Mouse (Mus musculus): ENCODE data around the gene Fam131a. TPM values are rescaled to one million over a fixed set of nuclear protein-coding genes. Genes with fewer than 3 reads are reported as not detected.

The Fam131a gene
- total and polyA plus RNA-seq, 3 experiments: 0.67 to 1.3 (median 0.77) TPM

DNA sequence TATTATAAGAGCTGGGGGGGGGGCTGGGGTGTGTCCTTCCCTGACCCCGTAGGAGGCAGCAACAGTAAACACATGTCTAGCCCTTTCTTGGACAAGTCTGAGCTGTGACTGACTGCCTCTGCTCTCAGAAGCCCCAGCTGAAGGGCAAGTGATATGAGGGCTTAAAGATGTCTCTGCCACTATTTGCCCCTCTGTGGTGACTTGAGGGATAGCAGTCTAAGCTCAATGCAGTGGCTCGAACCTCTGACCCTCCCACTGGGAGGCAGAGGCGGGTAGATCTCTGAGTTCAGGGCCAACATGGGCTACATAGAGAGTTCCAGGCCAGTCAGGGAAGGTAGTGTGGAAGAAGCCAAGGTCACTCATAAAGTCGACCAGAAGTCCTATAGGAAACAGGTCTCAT is 17.8 kb downstream of the Fam131a start:
- Histone ChIP-seq H3K9ac (ENCODE audit: insufficient read depth, low read depth) (no peak overlapping the region), H3K4me3 (replicated peaks in 1 of 3; ENCODE audit: low read depth in 2 of 3, low read length in 2 of 3, poor library complexity in 1 of 3) (no peak overlapping the region), H3K9me3 (replicated peaks; ENCODE audit: low read length) (no peaks in the 10 kb centered on the region), H3K27ac (ENCODE audit: insufficient read depth, low read depth) (no peak overlapping the region), H3K27me3 (replicated peaks) (peaks cover 11% of the 10 kb centered on the region), H3K36me3 (replicated peaks in 1 of 2; ENCODE audit: control insufficient read depth in 1 of 2, insufficient read depth in 1 of 2, low read length in 1 of 2) (peaks cover 0 to 25% of the 10 kb centered on the region in 2 experiments), H3K4me2 (ENCODE audit: insufficient read depth, low read depth, poor library complexity, severe bottlenecking) (no peak overlapping the region), H3K79me2 (replicated peaks; ENCODE audit: control insufficient read depth, extremely low read depth, insufficient read depth, poor library complexity, severe bottlenecking) (no peaks in the 10 kb centered on the region), H3K4me1 (ENCODE audit: control insufficient read depth in 1 of 2, insufficient read depth in 2 of 2) (peaks cover 7 to 24% of the 10 kb centered on the region in 2 experiments; a peak in 3 of 4 replicates)
- peak; percentile 46 for DNase-seq (ENCODE audit: extremely low read depth)
- dilution Hi-C loops (cut with MboI; ENCODE audit: extremely low pct_ligation_motif_present, extremely low pct_unique_long_range_greater_than_20kb, low sequenced_read_pairs) (no loop called here), in situ Hi-C loops (cut with MboI; ENCODE audit: low pct_ligation_motif_present, low pct_unique_long_range_greater_than_20kb, low sequenced_read_pairs) (loop anchor here (10.0 kb wide), 1 partner anchor 184 kb away; no protein-coding TSS in a partner anchor)
- TF ChIP-seq SIN3A (IDR thresholded peaks at IDR 0.05; ENCODE audit: low read length) (no peak), ZC3H11A (IDR thresholded peaks at IDR 0.05; ENCODE audit: low read depth, low read length) (no peak), SMC3 (IDR thresholded peaks at IDR 0.05; ENCODE audit: low read depth, low read length) (peak; percentile 50), POLR2AphosphoS2 (IDR thresholded peaks at IDR 0.05; ENCODE audit: low read depth, low read length) (no peak), CTCF (conservative IDR thresholded peaks at IDR 0.05 in 1 of 2, IDR thresholded peaks at IDR 0.05 in 1 of 2; ENCODE audit: low read depth in 2 of 2, low read length in 2 of 2) (peak in 1 of 2 experiments; percentile 61; a peak in 3 of 4 replicates), RAD21 (IDR thresholded peaks at IDR 0.05; ENCODE audit: low read depth, low read length) (peak; percentile 35), MAX (IDR thresholded peaks at IDR 0.05; ENCODE audit: low read length) (no peak)

DNA sequence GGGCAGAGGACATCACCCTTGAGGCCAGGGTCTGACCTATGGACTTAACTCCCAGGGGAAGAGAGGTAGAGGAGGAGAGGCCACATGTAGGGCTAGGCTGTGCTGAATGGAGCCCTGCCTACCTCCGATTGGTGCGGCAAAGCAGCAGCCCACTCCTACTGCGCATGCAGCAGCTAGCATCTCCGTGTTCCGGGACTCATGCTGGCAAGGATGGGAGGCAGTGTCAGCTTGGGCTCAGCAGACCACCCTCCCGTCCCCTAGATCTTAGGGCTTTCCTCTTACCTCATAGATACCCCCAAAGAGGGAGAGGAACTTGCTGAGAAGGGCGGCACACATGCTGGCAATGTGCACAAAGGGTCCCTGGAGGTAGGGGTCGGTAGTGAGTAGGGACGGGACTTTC is 19.1 kb downstream of the Fam131a start:
- Histone ChIP-seq H3K27ac (ENCODE audit: insufficient read depth, low read depth) (no peak overlapping the region), H3K4me1 (ENCODE audit: control insufficient read depth in 1 of 2, insufficient read depth in 2 of 2) (peaks cover 7 to 21% of the 10 kb centered on the region in 2 experiments; a peak in 3 of 4 replicates), H3K9me3 (replicated peaks; ENCODE audit: low read length) (no peaks in the 10 kb centered on the region), H3K4me3 (replicated peaks in 1 of 3; ENCODE audit: low read depth in 2 of 3, low read length in 2 of 3, poor library complexity in 1 of 3) (no peak overlapping the region), H3K79me2 (replicated peaks; ENCODE audit: control insufficient read depth, extremely low read depth, insufficient read depth, poor library complexity, severe bottlenecking) (no peaks in the 10 kb centered on the region), H3K27me3 (replicated peaks) (peaks cover 11% of the 10 kb centered on the region), H3K9ac (ENCODE audit: insufficient read depth, low read depth) (no peak overlapping the region), H3K36me3 (replicated peaks in 1 of 2; ENCODE audit: control insufficient read depth in 1 of 2, insufficient read depth in 1 of 2, low read length in 1 of 2) (peaks cover 0 to 23% of the 10 kb centered on the region in 2 experiments), H3K4me2 (ENCODE audit: insufficient read depth, low read depth, poor library complexity, severe bottlenecking) (no peak overlapping the region)
- dilution Hi-C loops (cut with MboI; ENCODE audit: extremely low pct_ligation_motif_present, extremely low pct_unique_long_range_greater_than_20kb, low sequenced_read_pairs): no loop called here
- TF ChIP-seq GABPA (IDR thresholded peaks at IDR 0.05; ENCODE audit: insufficient replicate concordance, low read depth, low read length) (no peak), RAD21 (IDR thresholded peaks at IDR 0.05; ENCODE audit: low read depth, low read length) (no peak), ZMIZ1 (IDR thresholded peaks at IDR 0.05; ENCODE audit: low read depth, low read length) (no peak), KAT2A (IDR thresholded peaks at IDR 0.05; ENCODE audit: insufficient replicate concordance, low read length) (no peak), POLR2AphosphoS2 (IDR thresholded peaks at IDR 0.05; ENCODE audit: low read depth, low read length) (no peak), PAX5 (IDR thresholded peaks at IDR 0.05; ENCODE audit: low read length) (no peak)
- DNase-seq (ENCODE audit: extremely low read depth): no peak
- in situ Hi-C loops (cut with MboI; ENCODE audit: low pct_ligation_motif_present, low pct_unique_long_range_greater_than_20kb, low sequenced_read_pairs): loop anchor here (10.0 kb wide), 1 partner anchor 183 kb away; no protein-coding TSS in a partner anchor

DNA sequence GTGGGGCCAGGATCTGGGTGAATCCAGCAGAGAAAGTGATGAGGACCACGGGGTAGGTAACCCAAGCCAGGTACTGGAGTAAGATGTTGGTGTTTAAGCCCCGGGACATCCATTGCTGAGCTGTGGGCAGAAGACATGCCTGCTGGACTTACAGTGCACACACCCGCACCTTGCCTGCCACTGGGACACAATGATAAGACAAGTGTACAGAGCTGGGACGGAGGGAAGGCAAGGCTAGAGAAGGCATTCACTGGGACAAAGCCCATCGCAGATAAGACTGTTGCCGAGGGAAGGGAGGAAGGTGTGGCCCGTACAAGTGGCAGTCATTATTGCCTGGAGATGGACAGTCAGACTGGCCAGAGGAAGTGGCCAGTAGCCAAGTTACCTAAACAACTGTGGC is 19.8 kb downstream of the Fam131a start:
- Histone ChIP-seq H3K4me1 (ENCODE audit: control insufficient read depth in 1 of 2, insufficient read depth in 2 of 2) (peaks cover 7 to 21% of the 10 kb centered on the region in 2 experiments; a peak in 3 of 4 replicates), H3K4me2 (ENCODE audit: insufficient read depth, low read depth, poor library complexity, severe bottlenecking) (no peak overlapping the region), H3K27ac (ENCODE audit: insufficient read depth, low read depth) (no peak overlapping the region), H3K27me3 (replicated peaks) (peaks cover 11% of the 10 kb centered on the region), H3K4me3 (replicated peaks in 1 of 3; ENCODE audit: low read depth in 2 of 3, low read length in 2 of 3, poor library complexity in 1 of 3) (no peak overlapping the region), H3K9ac (ENCODE audit: insufficient read depth, low read depth) (no peak overlapping the region), H3K36me3 (replicated peaks in 1 of 2; ENCODE audit: control insufficient read depth in 1 of 2, insufficient read depth in 1 of 2, low read length in 1 of 2) (peaks cover 0 to 16% of the 10 kb centered on the region in 2 experiments), H3K9me3 (replicated peaks; ENCODE audit: low read length) (no peaks in the 10 kb centered on the region), H3K79me2 (replicated peaks; ENCODE audit: control insufficient read depth, extremely low read depth, insufficient read depth, poor library complexity, severe bottlenecking) (no peaks in the 10 kb centered on the region)
- no peak for DNase-seq (ENCODE audit: extremely low read depth)
- in situ Hi-C loops (cut with MboI; ENCODE audit: low pct_ligation_motif_present, low pct_unique_long_range_greater_than_20kb, low sequenced_read_pairs) (loop anchor here (10.0 kb wide), 1 partner anchor 182 kb away; no protein-coding TSS in a partner anchor), dilution Hi-C loops (cut with MboI; ENCODE audit: extremely low pct_ligation_motif_present, extremely low pct_unique_long_range_greater_than_20kb, low sequenced_read_pairs) (no loop called here)
- TF ChIP-seq JUN (IDR thresholded peaks at IDR 0.05; ENCODE audit: insufficient read depth, low read depth, low read length) (no peak), MAX (IDR thresholded peaks at IDR 0.05; ENCODE audit: low read length) (no peak), SMC3 (IDR thresholded peaks at IDR 0.05; ENCODE audit: low read depth, low read length) (no peak), UBTF (IDR thresholded peaks at IDR 0.05; ENCODE audit: low read depth, low read length) (no peak), ETS1 (conservative IDR thresholded peaks at IDR 0.05; ENCODE audit: low read depth, low read length) (no peak), CTCF (conservative IDR thresholded peaks at IDR 0.05 in 1 of 2, IDR thresholded peaks at IDR 0.05 in 1 of 2; ENCODE audit: low read depth in 2 of 2, low read length in 2 of 2) (no peak), RAD21 (IDR thresholded peaks at IDR 0.05; ENCODE audit: low read depth, low read length) (no peak), POLR2A (IDR thresholded peaks at IDR 0.05; ENCODE audit: low read depth, low read length) (no peak), CHD2 (IDR thresholded peaks at IDR 0.05; ENCODE audit: low read length) (no peak), USF2 (conservative IDR thresholded peaks at IDR 0.05; ENCODE audit: low read depth, low read length) (no peak)
